19 mouse cellular contexts compared by ENCODE assay signal in genomic region chr3:96082714-96083508, GRCm38 (mm10). TPM values are rescaled to one million over a fixed set of nuclear protein-coding genes. Genes with fewer than 3 reads are reported as not detected.
DNase-seq lines count a peak whose midpoint lies in the region; ATAC-seq and TF ChIP-seq lines count a peak whose summit lies in the region.
"Had no signal": no experiment of that assay in that cellular context is flagged by ENCODE, and none has a peak within 500 bp of the region (broad histone marks: within the 10 kb centered on the region; RNA-seq: fewer than 3 reads in every experiment).

No protein-coding gene starts in this region.

- H3K9me3 ChIP-seq in megakaryocyte, embryonic 14.5 days, result no peaks in the 10 kb centered on the region
- no peaks in the 10 kb centered on the region; the same call in 1 of the 2 replicates for H3K9me3 ChIP-seq in liver, embryonic 14.5 days (ENCODE audit: control insufficient read depth, low read length)
- H3K9me3 ChIP-seq: embryonic facial prominence, embryonic 13.5 days; hindbrain, embryonic 13.5 days; midbrain, embryonic 15.5 days had no signal

- H3K36me3 ChIP-seq in megakaryocyte, embryonic 14.5 days (replicated peaks; ENCODE audit: low read length), result peaks cover 3% of the 10 kb centered on the region
- H3K36me3 ChIP-seq in liver, embryonic 14.5 days (replicated peaks; ENCODE audit: control insufficient read depth, insufficient read depth, low read depth), result no peaks in the 10 kb centered on the region
- H3K36me3 ChIP-seq: embryonic facial prominence, embryonic 13.5 days; hindbrain, embryonic 13.5 days; midbrain, embryonic 15.5 days had no signal

- no peak overlapping the region for H3K27ac ChIP-seq in liver, embryonic 14.5 days
- H3K27ac ChIP-seq: embryonic facial prominence, embryonic 13.5 days; hindbrain, embryonic 13.5 days; midbrain, embryonic 15.5 days had no signal

- H3K9ac ChIP-seq in liver, embryonic 14.5 days (replicated peaks), result peak overlapping the region; percentile 27
- H3K9ac ChIP-seq: embryonic facial prominence, embryonic 13.5 days; hindbrain, embryonic 13.5 days; midbrain, embryonic 15.5 days had no signal

- WGBS in liver, embryonic 14.5 days (ENCODE audit: insufficient replicate concordance), result 50% methylated on average over 15 of the region's 15 CpGs

- peak; percentile 94 for DNase-seq in MEL-GATA-1-ER (ENCODE audit: extremely low read depth, low read depth)
- no peak for DNase-seq in liver, embryonic 14.5 days (ENCODE audit: low read depth in 3 of 3, low spot score in 3 of 3)
- DNase-seq in adrenal gland, postnatal 14 days, result no peak
- DNase-seq in adrenal gland, adult 2 months, result no peak
- DNase-seq in lung, postnatal 36 days, result no peak
- DNase-seq: cerebellum, adult 9-10 months; gastrocnemius, postnatal 36 days; heart, postnatal 10 days; kidney, adult 8-10 months; kidney, postnatal 14 days; right cerebral cortex, postnatal 4 days; thymus, adult 2 months had no signal

- no peaks in the 10 kb centered on the region for H3K27me3 ChIP-seq in megakaryocyte, embryonic 14.5 days (replicated peaks)
- H3K27me3 ChIP-seq in liver, embryonic 14.5 days (ENCODE audit: control insufficient read depth, insufficient read depth, low read length), result no peaks in the 10 kb centered on the region
- H3K27me3 ChIP-seq: embryonic facial prominence, embryonic 13.5 days; hindbrain, embryonic 13.5 days; midbrain, embryonic 15.5 days had no signal

- no peak for TF ChIP-seq EP300 in liver, embryonic 14.5 days (IDR thresholded peaks at IDR 0.05; ENCODE audit: low read depth)

- H3K4me2 ChIP-seq in liver, embryonic 14.5 days (ENCODE audit: low read depth), result peak overlapping the region; percentile 27; the same call in 1 of the 2 replicates
- H3K4me2 ChIP-seq: embryonic facial prominence, embryonic 13.5 days; hindbrain, embryonic 13.5 days; midbrain, embryonic 15.5 days had no signal

- no peak for ATAC-seq in megakaryocyte, adult 5-6 weeks (ENCODE audit: poor library complexity, severe bottlenecking)
- ATAC-seq in liver, embryonic 14.5 days (ENCODE audit: insufficient read depth), result 0 out of 2 replicates have a peak, but pooled peaks have one; percentile 16
- ATAC-seq: forebrain, embryonic 16.5 days; inflammation-experienced regulatory T-cells, adult 6 months; midbrain, embryonic 15.5 days had no signal

- H3K4me3 ChIP-seq in megakaryocyte, embryonic 14.5 days (replicated peaks), result peak overlapping the region; percentile 59
- no peak overlapping the region for H3K4me3 ChIP-seq in liver, embryonic 14.5 days (ENCODE audit: insufficient read depth in 1 of 2, low read depth in 2 of 2, low read length in 2 of 2)
- H3K4me3 ChIP-seq: embryonic facial prominence, embryonic 13.5 days; hindbrain, embryonic 13.5 days; midbrain, embryonic 15.5 days had no signal

- no peak for TF ChIP-seq CTCF in liver, embryonic 14.5 days (IDR thresholded peaks at IDR 0.05; ENCODE audit: low read depth)

- H3K4me1 ChIP-seq in megakaryocyte, embryonic 14.5 days, result peaks cover 94% of the 10 kb centered on the region
- peaks cover 3 to 25% of the 10 kb centered on the region in 2 experiments; a peak in 3 of 4 replicates for H3K4me1 ChIP-seq in liver, embryonic 14.5 days (replicated peaks; ENCODE audit: control insufficient read depth in 2 of 2, insufficient read depth in 2 of 2, low read length in 1 of 2)
- H3K4me1 ChIP-seq: hindbrain, embryonic 13.5 days; midbrain, embryonic 15.5 days had no signal

RNA-seq across cellular contexts. Expression of gene Otud7b, which starts 21.4 kb away (rescaled TPM):
- 9.2 and 12.9 TPM in 2 replicates for polyA plus RNA-seq in megakaryocyte, embryonic 14.5 days (2012; ENCODE audit: insufficient read depth, low replicate concordance)
- total RNA-seq in megakaryocyte, adult 5-6 weeks (2015), result 1.2 and 1.3 TPM in 2 replicates
- total RNA-seq in megakaryocyte, adult 5-6 weeks (2017), result 3.1 and 4.8 TPM in 2 replicates
- polyA plus RNA-seq in liver, embryonic 14.5 days (2012; rRNA removed), result 2.8 and 3.5 TPM in 2 replicates
- 5.2 and 8.4 TPM in 2 replicates for polyA plus RNA-seq in liver, embryonic 14.5 days (2014; fragmentation: Nextera tagmentation; extraction: Ambion mirVana)
- 31.8 and 40.8 TPM in 2 replicates for total RNA-seq in adrenal gland, postnatal 14 days (2021)
- total RNA-seq in adrenal gland, adult 2 months (2021), result 10 to 100 TPM; 25.0 to 38.2 TPM
- 16.3 and 19.7 TPM in 2 replicates for polyA plus RNA-seq in adrenal gland, adult 2 months (2012; rRNA removed)

RNA-seq across cellular contexts. Expression of gene Vps45, which starts 24.6 kb away (rescaled TPM):
- 19.1 and 19.4 TPM in 2 replicates for polyA plus RNA-seq in megakaryocyte, embryonic 14.5 days (2012; ENCODE audit: insufficient read depth, low replicate concordance)
- 23.8 and 31.2 TPM in 2 replicates for total RNA-seq in megakaryocyte, adult 5-6 weeks (2015)
- 9.5 and 11.6 TPM in 2 replicates for total RNA-seq in megakaryocyte, adult 5-6 weeks (2017)
- polyA plus RNA-seq in liver, embryonic 14.5 days (2012; rRNA removed), result 4.8 and 6.6 TPM in 2 replicates
- 9.0 and 9.8 TPM in 2 replicates for polyA plus RNA-seq in liver, embryonic 14.5 days (2014; fragmentation: Nextera tagmentation; extraction: Ambion mirVana)
- total RNA-seq in adrenal gland, postnatal 14 days (2021), result 27.0 and 31.1 TPM in 2 replicates
- total RNA-seq in adrenal gland, adult 2 months (2021), result 10 to 100 TPM; 38.3 to 39.4 TPM
- polyA plus RNA-seq in adrenal gland, adult 2 months (2012; rRNA removed), result 2.6 and 3.0 TPM in 2 replicates
